Mouse (Mus musculus): ENCODE measurements at regions not wholly inside any gene's neighbourhood (a gene's known extent, or its start where the extent isn't known, plus 50 kb on each side); places are given as distances from the start of the nearest gene placed in this dataset.

GRCm38 (mm10) chr7:111245067-111245466, 162.2 kb upstream of the Eif4g2 start:
- no peak for DNase-seq (ENCODE audit: extremely low spot score, low spot score)

GRCm38 (mm10) chr7:111243831-111244230, 161.0 kb upstream of the Eif4g2 start:
- no peak for DNase-seq (ENCODE audit: extremely low spot score, low spot score)

DNA sequence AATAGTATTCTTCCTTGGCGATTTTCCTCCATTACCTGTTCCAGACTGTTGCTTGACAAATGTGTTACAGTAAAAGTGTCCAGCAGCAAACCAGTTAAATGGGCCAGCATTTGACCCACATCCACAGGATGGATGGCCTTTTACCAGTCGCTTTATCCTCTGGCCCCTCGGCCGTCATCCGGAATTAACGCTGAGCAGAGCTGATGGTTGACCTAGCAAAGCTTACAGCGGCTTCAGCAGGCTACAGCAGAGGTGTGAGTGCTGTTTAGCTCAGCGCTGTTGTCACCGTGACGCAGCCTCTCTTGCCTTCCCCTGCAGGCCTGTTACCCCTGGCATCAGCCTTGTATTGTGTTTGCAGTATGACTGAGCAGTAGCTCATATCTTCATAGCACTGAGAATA, 159.8 kb upstream of the Eif4g2 start:
- DNase-seq (ENCODE audit: extremely low spot score, low spot score), result no peak

DNA sequence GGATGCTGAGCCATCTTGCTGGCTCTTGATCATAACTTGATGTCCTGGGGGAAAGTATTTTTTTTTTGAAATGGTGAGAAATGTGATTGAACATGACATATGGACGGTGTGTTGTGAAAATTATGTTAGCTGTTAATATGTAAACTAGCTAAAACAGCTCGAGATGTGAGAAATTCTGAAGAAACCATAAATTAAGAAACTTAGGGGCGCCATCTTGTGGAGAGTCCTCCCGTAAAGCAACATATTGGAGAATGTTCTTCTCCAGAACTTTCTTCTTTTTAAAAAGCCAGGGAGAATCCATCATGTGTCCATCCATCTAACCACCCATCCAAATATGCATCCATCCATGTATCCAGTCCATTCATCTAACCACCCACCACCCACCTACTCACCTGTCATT, 158.7 kb upstream of the Eif4g2 start:
- DNase-seq (ENCODE audit: extremely low spot score, low spot score), result no peak

GRCm38 (mm10) chr7:111240234-111240826, 157.5 kb upstream of the Eif4g2 start:
- DNase-seq (ENCODE audit: extremely low spot score, low spot score), result no peak

- DNase-seq (ENCODE audit: extremely low spot score, low spot score), result no peak
Observed at GRCm38 (mm10) chr7:111237819-111238218, 155.0 kb upstream of the Eif4g2 start.

DNA sequence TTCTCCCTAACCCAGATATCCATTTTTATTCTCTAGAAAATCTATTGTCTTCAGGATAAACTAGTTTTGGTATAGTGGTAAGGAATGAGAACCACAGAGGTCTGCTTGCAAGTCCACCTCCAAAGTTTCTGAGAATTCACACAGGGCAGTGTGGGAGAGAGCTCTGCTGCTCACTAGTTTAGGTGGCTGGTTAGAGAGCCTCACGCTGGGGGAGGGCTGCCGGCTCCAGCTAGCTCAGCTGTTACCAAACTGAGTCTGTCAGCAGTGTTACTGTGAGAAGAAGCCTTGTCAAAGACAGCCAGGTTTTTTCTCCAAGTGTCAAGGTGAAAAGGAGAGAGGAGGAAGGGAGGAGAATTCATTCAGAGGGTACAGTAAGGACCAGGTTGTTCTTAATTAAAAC, 147.8 kb upstream of the Eif4g2 start:
- DNase-seq (ENCODE audit: extremely low spot score, low spot score), result no peak

- no peak for DNase-seq (ENCODE audit: extremely low spot score, low spot score)
Observed at GRCm38 (mm10) chr7:111227082-111227481, 144.3 kb upstream of the Eif4g2 start.

- no peak for DNase-seq (ENCODE audit: extremely low spot score, low spot score)
Observed at GRCm38 (mm10) chr7:111226026-111226656, 143.3 kb upstream of the Eif4g2 start.

GRCm38 (mm10) chr7:111215586-111215985, 132.8 kb upstream of the Eif4g2 start:
- DNase-seq (ENCODE audit: extremely low spot score, low spot score), result no peak

DNA sequence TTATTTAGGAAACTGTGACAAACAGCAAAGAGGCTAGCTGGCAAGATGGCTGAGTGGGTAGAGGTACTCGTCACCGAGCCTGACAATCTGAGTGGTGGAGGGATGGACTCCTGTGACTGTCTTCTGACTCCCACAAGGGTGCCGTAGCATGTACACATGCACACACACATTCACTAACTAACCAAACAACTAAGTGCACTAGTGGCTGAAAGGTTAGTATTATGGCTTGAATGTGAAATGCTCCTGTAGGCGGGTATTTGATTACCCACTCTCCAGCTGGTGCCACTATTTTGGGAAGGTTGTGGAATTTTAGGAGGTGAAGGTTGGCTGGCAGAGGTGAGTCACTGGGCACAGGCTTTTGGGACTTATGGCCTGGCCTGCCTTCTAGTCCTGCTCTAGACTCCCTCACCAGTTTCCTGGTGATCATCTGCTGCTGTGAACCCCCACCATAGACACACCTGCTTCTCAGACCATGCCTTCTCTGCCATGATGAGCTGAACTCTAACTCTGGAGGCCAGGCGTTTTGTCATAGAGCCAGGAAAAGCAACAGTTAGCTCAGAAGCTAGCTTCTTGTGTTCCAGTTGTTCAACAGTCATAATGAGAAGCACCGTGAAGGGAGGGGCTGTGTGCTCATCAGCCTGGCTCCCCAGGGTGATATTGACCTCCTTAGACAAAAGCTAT, 131.5 kb upstream of the Eif4g2 start:
- DNase-seq (ENCODE audit: extremely low spot score, low spot score), result no peak

- DNase-seq (ENCODE audit: extremely low spot score, low spot score), result no peak
Observed at GRCm38 (mm10) chr7:111212188-111212587, 129.4 kb upstream of the Eif4g2 start.

DNA sequence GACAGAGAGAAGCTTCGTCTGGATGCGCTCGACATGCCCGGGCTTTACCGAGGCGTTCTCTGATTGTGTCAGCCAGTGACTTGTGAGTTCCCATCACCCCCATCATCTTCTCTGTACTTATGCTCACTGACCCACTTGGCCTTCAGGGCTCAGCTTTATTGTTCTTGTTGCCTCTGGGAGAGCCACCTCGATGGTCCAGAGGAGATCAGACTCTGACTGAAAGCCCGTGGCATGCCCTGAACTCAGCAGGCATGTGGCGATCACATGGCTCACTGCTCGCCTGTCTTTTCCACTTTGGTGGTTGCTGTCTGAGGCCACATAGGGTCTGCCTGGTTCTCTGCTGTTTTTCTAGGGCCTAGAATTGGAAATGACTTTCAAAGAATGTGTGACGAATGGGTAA, 128.8 kb upstream of the Eif4g2 start:
- DNase-seq (ENCODE audit: extremely low spot score, low spot score), result no peak

GRCm38 (mm10) chr7:111210282-111210681, 127.5 kb upstream of the Eif4g2 start:
- no peak for DNase-seq (ENCODE audit: extremely low spot score, low spot score)

GRCm38 (mm10) chr7:111205876-111206275, 123.0 kb upstream of the Eif4g2 start:
- no peak for DNase-seq (ENCODE audit: extremely low spot score, low spot score)

GRCm38 (mm10) chr7:111198608-111199355, 116.0 kb upstream of the Eif4g2 start:
- no peak for DNase-seq (ENCODE audit: extremely low spot score, low spot score)

- DNase-seq (ENCODE audit: extremely low spot score, low spot score), result no peak
Observed at GRCm38 (mm10) chr7:111191674-111192073, 108.8 kb upstream of the Eif4g2 start.

- no peak for DNase-seq (ENCODE audit: extremely low spot score, low spot score)
Observed at GRCm38 (mm10) chr7:111191216-111191615, 108.4 kb upstream of the Eif4g2 start.

GRCm38 (mm10) chr7:111189731-111190130, 106.9 kb upstream of the Eif4g2 start:
- DNase-seq (ENCODE audit: extremely low spot score, low spot score), result no peak

DNA sequence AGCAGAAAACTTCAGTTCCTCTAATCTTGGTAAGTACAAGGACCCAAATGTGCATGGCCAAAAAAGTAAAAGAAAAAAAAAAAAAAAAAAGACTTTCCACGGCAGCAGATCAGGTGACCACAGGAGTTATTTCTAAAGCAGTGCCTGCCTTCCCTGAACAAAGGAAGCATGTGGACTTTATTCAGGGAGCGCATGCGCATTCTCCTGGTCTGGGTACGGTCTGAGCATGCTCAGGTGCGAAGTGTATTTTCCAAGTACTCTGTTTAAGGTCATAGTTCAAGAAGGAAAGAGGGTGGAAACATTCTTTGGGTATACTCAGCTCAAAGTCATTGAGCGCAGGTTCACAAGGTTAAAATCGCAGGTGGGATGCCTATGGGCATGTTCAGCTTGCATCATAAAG, 103.1 kb upstream of the Eif4g2 start:
- DNase-seq (ENCODE audit: extremely low spot score, low spot score), result no peak

DNA sequence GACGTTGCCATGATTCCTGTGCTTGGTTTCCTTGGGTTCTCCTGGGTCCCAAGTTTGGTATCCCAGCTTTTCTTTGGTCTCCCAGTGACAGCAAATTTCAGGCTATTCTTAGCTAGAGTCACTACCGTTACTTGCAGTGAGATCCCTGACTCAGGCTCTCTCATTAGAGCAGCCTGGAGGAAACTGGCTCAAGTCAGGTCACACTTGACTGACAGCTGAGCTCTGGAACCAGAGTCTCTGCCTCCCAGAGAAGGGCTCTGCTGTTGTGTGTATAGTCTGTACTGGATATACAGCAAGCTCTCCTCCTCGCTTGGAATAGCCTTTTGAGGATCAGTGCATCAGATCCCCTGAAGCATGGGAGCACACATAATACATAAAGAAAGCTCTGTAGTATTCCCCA, 100.7 kb upstream of the Eif4g2 start:
- no peak for DNase-seq (ENCODE audit: extremely low spot score, low spot score)

- DNase-seq (ENCODE audit: extremely low spot score, low spot score), result peak; percentile 45
Observed at GRCm38 (mm10) chr7:111182319-111182718, 99.5 kb upstream of the Eif4g2 start.

Data from neural tube, embryonic 10.5 days (tissue).